Mouse (Mus musculus): ENCODE data around the gene Actn4.

DNA sequence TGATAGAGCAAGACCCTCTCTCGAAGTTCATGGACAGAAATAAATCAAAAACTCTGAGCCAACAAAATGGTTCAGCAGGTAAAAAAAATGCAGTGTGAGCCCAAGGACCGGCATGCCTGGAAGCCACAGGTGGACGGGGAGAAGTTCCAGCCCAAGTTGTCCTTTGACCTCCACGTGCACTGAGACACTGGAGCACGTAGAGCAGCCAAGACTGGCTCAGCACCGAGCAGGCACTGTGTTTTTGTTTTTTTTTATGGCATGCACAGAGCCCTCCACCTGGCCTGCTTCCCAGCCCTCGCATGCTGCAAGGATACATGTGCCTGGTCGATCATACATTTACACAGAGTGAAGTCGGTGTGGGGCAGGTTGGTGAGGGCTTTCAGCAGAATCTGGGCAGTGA lies 15.4 kb upstream of the Actn4 start:
- TF ChIP-seq MEF2A (IDR thresholded peaks at IDR 0.05; ENCODE audit: extremely low read depth, insufficient replicate concordance, low read depth, low read length, poor library complexity, severe bottlenecking): no peak
- no peak for TF ChIP-seq USF1 (IDR thresholded peaks at IDR 0.05; ENCODE audit: low read depth, low read length)
- no peak for TF ChIP-seq TBP (IDR thresholded peaks at IDR 0.05; ENCODE audit: low read depth, low read length)
- TF ChIP-seq POLR2A (IDR thresholded peaks at IDR 0.05; ENCODE audit: control insufficient read depth in 1 of 2, insufficient read depth in 1 of 2, low read depth in 1 of 2, low read length in 2 of 2, poor library complexity in 1 of 2): no peak
- no peak for TF ChIP-seq GABPA (IDR thresholded peaks at IDR 0.05; ENCODE audit: low read depth, low read length)
- TF ChIP-seq ETS1 (IDR thresholded peaks at IDR 0.05; ENCODE audit: low read depth, low read length): no peak
- no peak for TF ChIP-seq CTCF (IDR thresholded peaks at IDR 0.05 in 2 of 3, conservative IDR thresholded peaks at IDR 0.05 in 1 of 3; ENCODE audit: control insufficient read depth in 1 of 3, insufficient read depth in 1 of 3, low read depth in 2 of 3, low read length in 3 of 3, poor library complexity in 1 of 3, severe bottlenecking in 1 of 3)
- TF ChIP-seq SMC3 (IDR thresholded peaks at IDR 0.05; ENCODE audit: low read depth, low read length): no peak
- no peak for TF ChIP-seq TAL1 (IDR thresholded peaks at IDR 0.05; ENCODE audit: low read length)
- no peak for TF ChIP-seq BHLHE40 (IDR thresholded peaks at IDR 0.05; ENCODE audit: borderline replicate concordance, low read depth, low read length)
- TF ChIP-seq EP300 (IDR thresholded peaks at IDR 0.05; ENCODE audit: low read depth in 1 of 2, low read length in 2 of 2): no peak
- no peak for TF ChIP-seq MAX (IDR thresholded peaks at IDR 0.05; ENCODE audit: low read length)

Data from MEL (cell line).